Mouse (Mus musculus): ENCODE measurements around the gene Dop1a.
"Not testable (repeated sequence)": the region's sequence is repeated elsewhere in the genome, so short reads cannot be mapped to it uniquely, and the experiment has no call there.

- TF ChIP-seq CTCF (IDR thresholded peaks at IDR 0.05; ENCODE audit: low read depth); EP300 (optimal IDR thresholded peaks at IDR 0.05): not testable (repeated sequence)
Observed at GRCm38 (mm10) chr9:86596983-86597382, 130.0 kb downstream of the Dop1a start.
